Mouse (Mus musculus) cerebellum, adult 11-12 months (tissue): ENCODE data around the gene Sema6c.

Experiments used
- DNase-seq: peaks from one replicate; pipeline ENCODE4 v3.0.0; 2022

The Sema6c gene

GRCm38 (mm10) chr3:95147924-95148323 lies 12.3 kb upstream of the Sema6c start:
- no peak for DNase-seq

GRCm38 (mm10) chr3:95153874-95154273 lies 6.4 kb upstream of the Sema6c start:
- DNase-seq, result peak; percentile 22

GRCm38 (mm10) chr3:95159511-95159986 lies 708 bp upstream of the Sema6c start:
- no peak for DNase-seq

- peak; percentile 64 for DNase-seq
These were observed 839 bp downstream of the Sema6c start for GRCm38 (mm10) chr3:95161041-95161551.

GRCm38 (mm10) chr3:95161618-95162344 lies 1.5 kb downstream of the Sema6c start:
- peak; percentile 52 for DNase-seq

GRCm38 (mm10) chr3:95162345-95162628 lies 2.0 kb downstream of the Sema6c start:
- DNase-seq, result no peak

GRCm38 (mm10) chr3:95163419-95164255 lies 3.4 kb downstream of the Sema6c start:
- no peak for DNase-seq

- peak; percentile 38 for DNase-seq
These were observed 3.9 kb downstream of the Sema6c start for GRCm38 (mm10) chr3:95164256-95164550.

GRCm38 (mm10) chr3:95164840-95165239 lies 4.6 kb downstream of the Sema6c start:
- no peak for DNase-seq

- DNase-seq, result no peak
These were observed 9.7 kb downstream of the Sema6c start for GRCm38 (mm10) chr3:95169996-95170395.

GRCm38 (mm10) chr3:95171105-95171504 lies 10.8 kb downstream of the Sema6c start:
- peak; percentile 16 for DNase-seq

- DNase-seq, result peak; percentile 28
These were observed 12.4 kb downstream of the Sema6c start for GRCm38 (mm10) chr3:95172526-95173255.

GRCm38 (mm10) chr3:95173256-95173949 lies 13.1 kb downstream of the Sema6c start:
- peak; percentile 32 for DNase-seq

GRCm38 (mm10) chr3:95174011-95174592 lies 13.8 kb downstream of the Sema6c start:
- peak; percentile 79 for DNase-seq

GRCm38 (mm10) chr3:95176500-95176899 lies 16.2 kb downstream of the Sema6c start:
- no peak for DNase-seq

- no peak for DNase-seq
These were observed 17.3 kb downstream of the Sema6c start for GRCm38 (mm10) chr3:95177583-95177982.

- DNase-seq, result no peak
These were observed 18.7 kb downstream of the Sema6c start for GRCm38 (mm10) chr3:95178948-95179347.

- DNase-seq, result no peak
These were observed 19.6 kb downstream of the Sema6c start for GRCm38 (mm10) chr3:95179890-95180289.

GRCm38 (mm10) chr3:95181841-95182240 lies 21.6 kb downstream of the Sema6c start:
- no peak for DNase-seq

GRCm38 (mm10) chr3:95184796-95185577 lies 24.7 kb downstream of the Sema6c start:
- no peak for DNase-seq

GRCm38 (mm10) chr3:95186100-95186499 lies 25.8 kb downstream of the Sema6c start:
- DNase-seq, result no peak

- DNase-seq, result no peak
These were observed 26.6 kb downstream of the Sema6c start for GRCm38 (mm10) chr3:95186888-95187287.
